Mouse (Mus musculus): Measurements from ENCODE around the gene Myo10. TPM values are rescaled to one million over a fixed set of nuclear protein-coding genes. Genes with fewer than 3 reads are reported as not detected.

Gene Myo10
- polyA plus RNA-seq, 1 experiment from 2014 or later, result 77.7 TPM

- H3K36me3 ChIP-seq, result no peaks in the 10 kb centered on the region
- H3K27ac ChIP-seq (replicated peaks), result no peak overlapping the region
- WGBS, result 12% methylated on average over 11 of the region's 11 CpGs
- no peaks in the 10 kb centered on the region; the same call in 1 of the 2 replicates for H3K9me3 ChIP-seq
- H3K4me1 ChIP-seq, result peaks cover 8% of the 10 kb centered on the region
- peak overlapping the region; percentile 77 for H3K4me3 ChIP-seq
- peak overlapping the region; percentile 79; the same call in 1 of the 2 replicates for H3K9ac ChIP-seq (replicated peaks)
- peak; percentile 7; the same call in 1 of the 2 replicates for ATAC-seq (ENCODE audit: low FRiP score, low read depth)
- H3K4me2 ChIP-seq (replicated peaks), result peak overlapping the region; percentile 98
- H3K27me3 ChIP-seq, result peaks cover 29% of the 10 kb centered on the region
These were observed 221.8 kb downstream of the Myo10 start for GRCm38 (mm10) chr15:25844013-25844570.

- Histone ChIP-seq H3K4me3 (no peak overlapping the region), H3K4me2 (replicated peaks) (no peak overlapping the region), H3K9ac (replicated peaks) (no peak overlapping the region), H3K36me3 (no peaks in the 10 kb centered on the region), H3K27me3 (peaks cover 29% of the 10 kb centered on the region), H3K4me1 (peaks cover 8% of the 10 kb centered on the region), H3K9me3 (no peaks in the 10 kb centered on the region; the same call in 1 of the 2 replicates), H3K27ac (replicated peaks) (no peak overlapping the region)
- ATAC-seq (ENCODE audit: low FRiP score, low read depth), result no peak
- WGBS, result 66% methylated on average over 4 of the region's 4 CpGs
These were observed 222.4 kb downstream of the Myo10 start for GRCm38 (mm10) chr15:25844771-25845170.

- H3K9ac ChIP-seq (replicated peaks), result no peak overlapping the region
- peaks cover 14% of the 10 kb centered on the region for H3K27me3 ChIP-seq
- H3K36me3 ChIP-seq, result no peaks in the 10 kb centered on the region
- no peak overlapping the region for H3K27ac ChIP-seq (replicated peaks)
- peaks cover 8% of the 10 kb centered on the region for H3K4me1 ChIP-seq
- WGBS, result 96% methylated on average over 1 of the region's 1 CpGs
- ATAC-seq (ENCODE audit: low FRiP score, low read depth), result no peak
- H3K4me2 ChIP-seq (replicated peaks), result no peak overlapping the region
- no peaks in the 10 kb centered on the region; the same call in 1 of the 2 replicates for H3K9me3 ChIP-seq
- no peak overlapping the region for H3K4me3 ChIP-seq
These were observed 225.3 kb downstream of the Myo10 start for GRCm38 (mm10) chr15:25847576-25848168.

GRCm38 (mm10) chr15:25850552-25850951 lies 228.2 kb downstream of the Myo10 start:
- Histone ChIP-seq H3K27ac (replicated peaks) (no peak overlapping the region), H3K9ac (replicated peaks) (no peak overlapping the region), H3K27me3 (no peaks in the 10 kb centered on the region), H3K4me1 (no peaks in the 10 kb centered on the region), H3K4me3 (no peak overlapping the region), H3K9me3 (no peaks in the 10 kb centered on the region; the same call in 1 of the 2 replicates), H3K36me3 (no peaks in the 10 kb centered on the region), H3K4me2 (replicated peaks) (no peak overlapping the region)
- WGBS, result 76% methylated on average over 11 of the region's 11 CpGs
- no peak for ATAC-seq (ENCODE audit: low FRiP score, low read depth)

GRCm38 (mm10) chr15:25854270-25854904 lies 232.1 kb downstream of the Myo10 start:
- Histone ChIP-seq H3K4me3 (no peak overlapping the region), H3K9me3 (no peaks in the 10 kb centered on the region), H3K9ac (replicated peaks) (no peak overlapping the region), H3K4me2 (replicated peaks) (no peak overlapping the region), H3K27ac (replicated peaks) (no peak overlapping the region), H3K36me3 (no peaks in the 10 kb centered on the region), H3K27me3 (no peaks in the 10 kb centered on the region), H3K4me1 (no peaks in the 10 kb centered on the region)
- 68% methylated on average over 18 of the region's 18 CpGs for WGBS
- ATAC-seq (ENCODE audit: low FRiP score, low read depth), result no peak

GRCm38 (mm10) chr15:25858611-25859058 lies 236.3 kb downstream of the Myo10 start:
- Histone ChIP-seq H3K9ac (replicated peaks) (no peak overlapping the region), H3K27ac (replicated peaks) (no peak overlapping the region), H3K36me3 (no peaks in the 10 kb centered on the region), H3K4me3 (no peak overlapping the region), H3K27me3 (no peaks in the 10 kb centered on the region), H3K4me1 (no peaks in the 10 kb centered on the region), H3K9me3 (no peaks in the 10 kb centered on the region), H3K4me2 (replicated peaks) (no peak overlapping the region)
- WGBS, result 77% methylated on average over 11 of the region's 12 CpGs
- ATAC-seq (ENCODE audit: low FRiP score, low read depth), result no peak

- ATAC-seq (ENCODE audit: low FRiP score, low read depth), result no peak
- Histone ChIP-seq H3K27me3 (no peaks in the 10 kb centered on the region), H3K36me3 (no peaks in the 10 kb centered on the region), H3K4me1 (no peaks in the 10 kb centered on the region), H3K4me2 (replicated peaks) (no peak overlapping the region), H3K4me3 (no peak overlapping the region), H3K27ac (replicated peaks) (no peak overlapping the region), H3K9me3 (no peaks in the 10 kb centered on the region), H3K9ac (replicated peaks) (no peak overlapping the region)
- WGBS, result 59% methylated on average over 3 of the region's 3 CpGs
These were observed 237.1 kb downstream of the Myo10 start for GRCm38 (mm10) chr15:25859469-25859868.

GRCm38 (mm10) chr15:25861900-25862299 lies 239.6 kb downstream of the Myo10 start:
- no peak overlapping the region for H3K9ac ChIP-seq (replicated peaks)
- ATAC-seq (ENCODE audit: low FRiP score, low read depth), result no peak
- H3K4me3 ChIP-seq, result no peak overlapping the region
- H3K9me3 ChIP-seq, result no peaks in the 10 kb centered on the region
- no peak overlapping the region for H3K27ac ChIP-seq (replicated peaks)
- no peaks in the 10 kb centered on the region for H3K4me1 ChIP-seq
- H3K27me3 ChIP-seq, result no peaks in the 10 kb centered on the region
- H3K4me2 ChIP-seq (replicated peaks), result no peak overlapping the region
- H3K36me3 ChIP-seq, result no peaks in the 10 kb centered on the region
- whole genome bisulfite sequencing, result 84% methylated on average over 7 of the region's 7 CpGs

Other genes with a start within 250 kb of the Myo10 start
- 256 and 292 TPM in 2 replicates for gene Basp1, start 208.8 kb upstream of the Myo10 start, polyA plus RNA-seq (2016; fragmentation: Nextera tagmentation; extraction: Ambion mirVana)
- 3.3 and 4.4 TPM in 2 replicates for gene Retreg1, start 220.7 kb downstream of the Myo10 start, polyA plus RNA-seq (2016; fragmentation: Nextera tagmentation; extraction: Ambion mirVana)